Mouse (Mus musculus) lung, postnatal 14 days (tissue): ENCODE measurements around the gene Pou2f2.
A peak's percentile ranks its signal among the peaks of the same experiment; 100 is the strongest.

Source experiments
- DNase-seq: peaks from one replicate; pipeline ENCODE4 v3.0.0; 2021

Pou2f2 gene

GRCm38 (mm10) chr7:25195148-25195547, 15.6 kb upstream of the Pou2f2 start:
- no peak for DNase-seq

GRCm38 (mm10) chr7:25192110-25192509, 12.6 kb upstream of the Pou2f2 start:
- DNase-seq, result no peak

GRCm38 (mm10) chr7:25190806-25191205, 11.3 kb upstream of the Pou2f2 start:
- DNase-seq, result no peak

- peak; percentile 87 for DNase-seq
Observed at GRCm38 (mm10) chr7:25187662-25188650, 8.4 kb upstream of the Pou2f2 start.

- DNase-seq, result no peak
Observed at GRCm38 (mm10) chr7:25184091-25184490, 4.6 kb upstream of the Pou2f2 start.

GRCm38 (mm10) chr7:25181814-25182213, 2.3 kb upstream of the Pou2f2 start:
- no peak for DNase-seq

GRCm38 (mm10) chr7:25181331-25181790, 1.8 kb upstream of the Pou2f2 start:
- DNase-seq, result peak; percentile 27

GRCm38 (mm10) chr7:25180512-25180911, 986 bp upstream of the Pou2f2 start:
- DNase-seq, result no peak

- DNase-seq, result peak; percentile 6
Observed at GRCm38 (mm10) chr7:25178787-25179605, 530 bp downstream of the Pou2f2 start.

GRCm38 (mm10) chr7:25178317-25178716, 1.2 kb downstream of the Pou2f2 start:
- DNase-seq, result no peak

GRCm38 (mm10) chr7:25174343-25174742, 5.2 kb downstream of the Pou2f2 start:
- DNase-seq, result no peak

GRCm38 (mm10) chr7:25172669-25173068, 6.9 kb downstream of the Pou2f2 start:
- no peak for DNase-seq

GRCm38 (mm10) chr7:25170583-25170982, 8.9 kb downstream of the Pou2f2 start:
- DNase-seq, result no peak

GRCm38 (mm10) chr7:25166106-25166505, 13.4 kb downstream of the Pou2f2 start:
- no peak for DNase-seq

- no peak for DNase-seq
Observed at GRCm38 (mm10) chr7:25156158-25156648, 23.3 kb downstream of the Pou2f2 start.

- DNase-seq, result peak; percentile 39
Observed at GRCm38 (mm10) chr7:25155469-25156157, 23.9 kb downstream of the Pou2f2 start.

- DNase-seq, result no peak
Observed at GRCm38 (mm10) chr7:25154648-25155047, 24.9 kb downstream of the Pou2f2 start.

GRCm38 (mm10) chr7:25153841-25154240, 25.7 kb downstream of the Pou2f2 start:
- no peak for DNase-seq

GRCm38 (mm10) chr7:25151916-25152556, 27.5 kb downstream of the Pou2f2 start:
- DNase-seq, result no peak

- DNase-seq, result no peak
Observed at GRCm38 (mm10) chr7:25151009-25151408, 28.5 kb downstream of the Pou2f2 start.

GRCm38 (mm10) chr7:25150151-25150663, 29.3 kb downstream of the Pou2f2 start:
- DNase-seq, result no peak

- peak; percentile 32 for DNase-seq
Observed at GRCm38 (mm10) chr7:25145896-25146295, 33.6 kb downstream of the Pou2f2 start.
